Mouse (Mus musculus) ES-E14 (cell line): ENCODE results near the gene Sh3bp4. TPM values are rescaled to one million over a fixed set of nuclear protein-coding genes. Genes with fewer than 3 reads are reported as not detected.

Experiments
- DNase-seq: peaks from one replicate; pipeline ENCODE4 v3.0.0-alpha.2; 2013; ENCODE audit warnings: low read depth, low spot score
- H3K27ac ChIP-seq: 2 replicates; pipeline ENCODE4 v1.5.1; 2012; ENCODE audit warnings: low read depth, mild to moderate bottlenecking, low read length, moderate library complexity, mixed read lengths; ENCODE audit not compliant: poor library complexity, insufficient read depth, severe bottlenecking
- H3K36me3 ChIP-seq: 2 replicates; pipeline ENCODE4 v1.6.1; 2012; ENCODE audit warnings: mild to moderate bottlenecking, low read length, moderate library complexity, mixed read lengths; ENCODE audit not compliant: control insufficient read depth, poor library complexity, insufficient read depth, severe bottlenecking
- H3K4me1 ChIP-seq, 2 experiments: fragments of 150-350 bp in 1 of 2; sonication (generic) in 1 of 2; 2 replicates each; pipeline ENCODE4 v1.6.1; 2012; ENCODE audit warnings: low read length in 2 of 2, mild to moderate bottlenecking in 1 of 2, mixed read lengths in 1 of 2; ENCODE audit not compliant: control insufficient read depth in 2 of 2, insufficient read depth in 2 of 2, poor library complexity in 1 of 2
- H3K4me3 ChIP-seq, 2 experiments: fragments of 150-350 bp in 1 of 2; sonication (generic) in 1 of 2; 2 replicates each; pipeline ENCODE4 v1.5.1; 2012; ENCODE audit warnings: low read length in 2 of 2, low read depth in 1 of 2, mild to moderate bottlenecking in 1 of 2, mixed read lengths in 1 of 2; ENCODE audit not compliant: insufficient read depth in 1 of 2, poor library complexity in 1 of 2, severe bottlenecking in 1 of 2
- H3K9ac ChIP-seq: 2 replicates; pipeline ENCODE4 v1.6.1; 2012; ENCODE audit warnings: low read depth, mild to moderate bottlenecking, low read length, mixed read lengths; ENCODE audit not compliant: poor library complexity, insufficient read depth, severe bottlenecking
- H3K9me3 ChIP-seq: fragments of 150-350 bp; sonication (generic); 2 replicates; pipeline ENCODE4 v1.6.1; 2012; ENCODE audit warnings: low read depth, mild to moderate bottlenecking, low read length; ENCODE audit not compliant: control insufficient read depth, insufficient read depth
- CHD2 ChIP-seq: IDR thresholded peaks from 2 replicates; pipeline ENCODE4 v1.6.1; 2014; ENCODE audit warnings: mild to moderate bottlenecking, low read depth, low read length, inconsistent platforms
- HCFC1 ChIP-seq: IDR thresholded peaks from 2 replicates; pipeline ENCODE4 v1.6.1; 2012; ENCODE audit warnings: low read length, inconsistent platforms, borderline replicate concordance; ENCODE audit not compliant: insufficient read depth
- MAFK ChIP-seq: IDR thresholded peaks from 2 replicates; pipeline ENCODE4 v1.6.1; 2014; ENCODE audit warnings: mild to moderate bottlenecking, low read depth, low read length, inconsistent platforms; ENCODE audit not compliant: insufficient read depth
- ZC3H11A ChIP-seq: IDR thresholded peaks from 2 replicates; pipeline ENCODE4 v1.6.1; 2012; ENCODE audit warnings: low read depth, mild to moderate bottlenecking, inconsistent platforms, low read length, borderline replicate concordance
- ZNF384 ChIP-seq: IDR thresholded peaks from 2 replicates; pipeline ENCODE4 v1.6.1; 2012; ENCODE audit warnings: low read depth, low read length, inconsistent platforms
- in situ Hi-C, 2 experiments: fragments of 600-800 bp; cut with MboI; formaldehyde crosslinking; loops; one replicate each; pipeline ENCODE4 v1.15.1; 2025; ENCODE audit warnings: low sequenced_read_pairs in 2 of 2, inconsistent platforms in 1 of 2; ENCODE audit not compliant: unreplicated experiment in 2 of 2
- total RNA-seq: library from RNA; depleted of rRNA; stranded (reverse); fragments of 300-350 nt; gene quantifications from 2 replicates; pipeline ENCODE4 v1.2.3, GENCODE M21; 2012

Sh3bp4 gene
- total RNA-seq, 1 experiment: 12.0 TPM

GRCm38 (mm10) chr1:89071371-89072142 lies 1.3 kb downstream of the Sh3bp4 start:
- no peak for DNase-seq
- TF ChIP-seq CHD2 (no peak), HCFC1 (no peak), ZC3H11A (no peak), MAFK (no peak), ZNF384 (no peak)
- Histone ChIP-seq H3K36me3 (no peaks in the 10 kb centered on the region), H3K9ac (peak overlapping the region; percentile 90; the same call in 1 of the 2 replicates), H3K4me1 (peaks cover 13 to 17% of the 10 kb centered on the region in 2 experiments), H3K27ac (no peak overlapping the region), H3K9me3 (no peaks in the 10 kb centered on the region), H3K4me3 (peak overlapping the region; percentile 91 to 92)
- in situ Hi-C loops: no loop called here

GRCm38 (mm10) chr1:89072143-89072990 lies 2.2 kb downstream of the Sh3bp4 start:
- in situ Hi-C loops: no loop called here
- DNase-seq: no peak
- Histone ChIP-seq H3K9me3 (no peaks in the 10 kb centered on the region), H3K9ac (no peak overlapping the region), H3K36me3 (no peaks in the 10 kb centered on the region), H3K4me3 (peak overlapping the region in 1 of 2 experiments; percentile 32; a peak in 1 of 4 replicates), H3K27ac (no peak overlapping the region), H3K4me1 (peaks cover 13 to 17% of the 10 kb centered on the region in 2 experiments)
- TF ChIP-seq CHD2: no peak
- no peak for TF ChIP-seq HCFC1
- TF ChIP-seq ZNF384: no peak
- no peak for TF ChIP-seq ZC3H11A
- no peak for TF ChIP-seq MAFK

- H3K4me3 ChIP-seq: no peak overlapping the region
- in situ Hi-C loops: no loop called here
- TF ChIP-seq MAFK (no peak), ZNF384 (no peak), HCFC1 (no peak), CHD2 (no peak), ZC3H11A (no peak)
- peaks cover 12 to 15% of the 10 kb centered on the region in 2 experiments for H3K4me1 ChIP-seq
- no peaks in the 10 kb centered on the region for H3K9me3 ChIP-seq
- no peak overlapping the region for H3K9ac ChIP-seq
- H3K36me3 ChIP-seq: no peaks in the 10 kb centered on the region
- no peak overlapping the region for H3K27ac ChIP-seq
- no peak for DNase-seq
Measured at GRCm38 (mm10) chr1:89073291-89073846, 3.2 kb downstream of the Sh3bp4 start.

GRCm38 (mm10) chr1:89074678-89075077 lies 4.5 kb downstream of the Sh3bp4 start:
- Histone ChIP-seq H3K4me3 (no peak overlapping the region), H3K9me3 (no peaks in the 10 kb centered on the region), H3K4me1 (peaks cover 4 to 14% of the 10 kb centered on the region in 2 experiments; a peak in 3 of 4 replicates), H3K9ac (no peak overlapping the region), H3K36me3 (no peaks in the 10 kb centered on the region), H3K27ac (no peak overlapping the region)
- in situ Hi-C loops: no loop called here
- no peak for DNase-seq
- TF ChIP-seq ZC3H11A (no peak), CHD2 (no peak), MAFK (no peak), HCFC1 (no peak), ZNF384 (no peak)
